Mouse (Mus musculus) liver, postnatal 0 days (tissue): ENCODE measurements at regions not wholly inside any gene's neighbourhood (a gene's known extent, or its start where the extent isn't known, plus 50 kb on each side); places are given as distances from the start of the nearest gene placed in this dataset.

Experiments used
- CTCF ChIP-seq: sonication (generic); IDR thresholded peaks from 2 replicates; pipeline ENCODE4 v1.5.1; 2016; ENCODE audit warnings: antibody characterized with exemption, low read depth
- EP300 ChIP-seq: IDR thresholded peaks from 2 replicates; pipeline ENCODE4 v1.6.1; 2016; ENCODE audit warnings: antibody characterized with exemption, low read depth, mild to moderate bottlenecking

- no peak for TF ChIP-seq CTCF
- TF ChIP-seq EP300, result no peak
These were observed 284.3 kb upstream of the Adgrl4 start for GRCm38 (mm10) chr3:151153340-151153739.
